ENCODE assay signal across 20 mouse cellular contexts in genomic region chr10:89254765-89255164, GRCm38 (mm10).
DNase-seq lines count a peak whose midpoint lies in the region; ATAC-seq lines count a peak whose summit lies in the region.
"Had no signal": no experiment of that assay in that cellular context is flagged by ENCODE, and none has a peak within 500 bp of the region (broad histone marks: within the 10 kb centered on the region; RNA-seq: fewer than 3 reads in every experiment).

No protein-coding gene starts in this region.

- H3K9ac ChIP-seq in forebrain, embryonic 11.5 days (ENCODE audit: low read length) = no peak overlapping the region
- H3K9ac ChIP-seq in midbrain, embryonic 11.5 days (ENCODE audit: low read length) = no peak overlapping the region
- H3K9ac ChIP-seq in midbrain, embryonic 15.5 days = peak overlapping the region; percentile 8; the same call in 1 of the 2 replicates
- H3K9ac ChIP-seq: embryonic facial prominence, embryonic 12.5 days; heart, embryonic 15.5 days; limb, embryonic 13.5 days; liver, embryonic 15.5 days had no signal

- H3K9me3 ChIP-seq in forebrain, embryonic 11.5 days (ENCODE audit: control insufficient read depth, low read length) = no peaks in the 10 kb centered on the region
- no peaks in the 10 kb centered on the region for H3K9me3 ChIP-seq in forebrain, embryonic 10.5 days
- H3K9me3 ChIP-seq in midbrain, embryonic 11.5 days (ENCODE audit: control insufficient read depth, low read length) = no peaks in the 10 kb centered on the region
- no peaks in the 10 kb centered on the region for H3K9me3 ChIP-seq in midbrain, embryonic 10.5 days (replicated peaks)
- H3K9me3 ChIP-seq in midbrain, embryonic 15.5 days = no peaks in the 10 kb centered on the region
- H3K9me3 ChIP-seq: embryonic facial prominence, embryonic 12.5 days; heart, embryonic 15.5 days; limb, embryonic 13.5 days; liver, embryonic 15.5 days had no signal

- H3K27me3 ChIP-seq in forebrain, embryonic 11.5 days (ENCODE audit: control insufficient read depth, insufficient read depth, low read length) = no peaks in the 10 kb centered on the region
- peaks cover 33% of the 10 kb centered on the region for H3K27me3 ChIP-seq in forebrain, embryonic 10.5 days (ENCODE audit: poor library complexity, severe bottlenecking)
- no peaks in the 10 kb centered on the region for H3K27me3 ChIP-seq in midbrain, embryonic 11.5 days (ENCODE audit: control insufficient read depth, insufficient read depth, low read length)
- H3K27me3 ChIP-seq in midbrain, embryonic 10.5 days (ENCODE audit: low read depth, poor library complexity, severe bottlenecking) = peaks cover 22% of the 10 kb centered on the region
- no peaks in the 10 kb centered on the region for H3K27me3 ChIP-seq in midbrain, embryonic 15.5 days (replicated peaks)
- H3K27me3 ChIP-seq: heart, embryonic 15.5 days; limb, embryonic 13.5 days had no signal

- DNase-seq in forebrain, embryonic 11.5 days (ENCODE audit: low spot score) = no peak
- DNase-seq in forebrain, embryonic 10.5 days (ENCODE audit: extremely low spot score, low spot score) = no peak
- DNase-seq in midbrain, embryonic 11.5 days (ENCODE audit: low spot score, missing footprints) = no peak
- DNase-seq in midbrain, embryonic 10.5 days (ENCODE audit: low spot score) = no peak
- peak; percentile 37 for DNase-seq in retina, postnatal 1 day
- DNase-seq in cerebellum, adult 9-11 months = no peak
- DNase-seq in ovary, postnatal 14 days (ENCODE audit: low spot score) = no peak
- DNase-seq: adrenal gland, adult 2 months; cerebellum, postnatal 10 days; gastrocnemius, postnatal 14 days; kidney, adult 11 months; layer of hippocampus, postnatal 36 days; thymus, postnatal 25 days had no signal

- no peaks in the 10 kb centered on the region for H3K36me3 ChIP-seq in forebrain, embryonic 11.5 days (ENCODE audit: control insufficient read depth, insufficient read depth, low read length)
- H3K36me3 ChIP-seq in forebrain, embryonic 10.5 days (replicated peaks) = no peaks in the 10 kb centered on the region
- no peaks in the 10 kb centered on the region for H3K36me3 ChIP-seq in midbrain, embryonic 11.5 days (ENCODE audit: control insufficient read depth, insufficient read depth, low read length)
- H3K36me3 ChIP-seq in midbrain, embryonic 10.5 days = no peaks in the 10 kb centered on the region
- no peaks in the 10 kb centered on the region for H3K36me3 ChIP-seq in midbrain, embryonic 15.5 days (replicated peaks)
- H3K36me3 ChIP-seq: embryonic facial prominence, embryonic 12.5 days; heart, embryonic 15.5 days; limb, embryonic 13.5 days; liver, embryonic 15.5 days had no signal

- H3K4me1 ChIP-seq in forebrain, embryonic 11.5 days (replicated peaks; ENCODE audit: control insufficient read depth, insufficient read depth, low read length) = peaks cover 5% of the 10 kb centered on the region; the same call in 1 of the 2 replicates
- peaks cover 37% of the 10 kb centered on the region for H3K4me1 ChIP-seq in forebrain, embryonic 10.5 days
- peaks cover 2% of the 10 kb centered on the region; the same call in 1 of the 2 replicates for H3K4me1 ChIP-seq in midbrain, embryonic 11.5 days (ENCODE audit: control insufficient read depth, insufficient read depth, low read length)
- H3K4me1 ChIP-seq in midbrain, embryonic 10.5 days = peaks cover 28% of the 10 kb centered on the region
- peaks cover 30% of the 10 kb centered on the region for H3K4me1 ChIP-seq in midbrain, embryonic 15.5 days
- H3K4me1 ChIP-seq: liver, embryonic 15.5 days had no signal

- ATAC-seq in forebrain, embryonic 11.5 days (replicated peaks; ENCODE audit: low FRiP score) = 0 out of 2 replicates have a peak, but pooled peaks have one; percentile 28
- peak; percentile 41; the same call in 1 of the 2 replicates for ATAC-seq in midbrain, embryonic 11.5 days (ENCODE audit: low FRiP score)
- ATAC-seq in midbrain, embryonic 15.5 days (replicated peaks) = peak; percentile 24; the same call in 1 of the 2 replicates

- H3K27ac ChIP-seq in forebrain, embryonic 11.5 days (ENCODE audit: low read depth, low read length) = no peak overlapping the region
- H3K27ac ChIP-seq in forebrain, embryonic 10.5 days = no peak overlapping the region
- no peak overlapping the region for H3K27ac ChIP-seq in midbrain, embryonic 11.5 days (ENCODE audit: low read depth, low read length)
- H3K27ac ChIP-seq in midbrain, embryonic 10.5 days (replicated peaks) = no peak overlapping the region
- H3K27ac ChIP-seq in midbrain, embryonic 15.5 days = 0 out of 2 replicates have a peak overlapping the region, but pooled peaks have one; percentile 17
- H3K27ac ChIP-seq: embryonic facial prominence, embryonic 12.5 days; heart, embryonic 15.5 days; kidney, postnatal 0 days; limb, embryonic 13.5 days; liver, embryonic 15.5 days had no signal

- no peak overlapping the region for H3K4me3 ChIP-seq in forebrain, embryonic 11.5 days (ENCODE audit: low read depth, low read length)
- H3K4me3 ChIP-seq in forebrain, embryonic 10.5 days = no peak overlapping the region
- no peak overlapping the region for H3K4me3 ChIP-seq in midbrain, embryonic 11.5 days (ENCODE audit: low read depth, low read length)
- no peak overlapping the region for H3K4me3 ChIP-seq in midbrain, embryonic 10.5 days
- no peak overlapping the region for H3K4me3 ChIP-seq in midbrain, embryonic 15.5 days
- H3K4me3 ChIP-seq: embryonic facial prominence, embryonic 12.5 days; erythroblast, embryonic 14.5 days; heart, embryonic 15.5 days; limb, embryonic 13.5 days; liver, embryonic 15.5 days had no signal

- WGBS in forebrain, embryonic 11.5 days = 32% methylated on average over 5 of the region's 5 CpGs
- 48% methylated on average over 5 of the region's 5 CpGs for WGBS in forebrain, embryonic 10.5 days
- 30% methylated on average over 5 of the region's 5 CpGs for WGBS in midbrain, embryonic 11.5 days
- WGBS in midbrain, embryonic 10.5 days = 48% methylated on average over 5 of the region's 5 CpGs
- 11% methylated on average over 5 of the region's 5 CpGs for WGBS in midbrain, embryonic 15.5 days

- H3K4me2 ChIP-seq in forebrain, embryonic 11.5 days (ENCODE audit: low read depth, low read length, severe bottlenecking) = no peak overlapping the region
- H3K4me2 ChIP-seq in midbrain, embryonic 11.5 days = no peak overlapping the region
- H3K4me2 ChIP-seq in midbrain, embryonic 15.5 days = peak overlapping the region; percentile 39
- H3K4me2 ChIP-seq: embryonic facial prominence, embryonic 12.5 days; heart, embryonic 15.5 days; limb, embryonic 13.5 days; liver, embryonic 15.5 days had no signal
